Mouse (Mus musculus): Measurements from ENCODE around the gene Gm4181. TPM values are rescaled to one million over a fixed set of nuclear protein-coding genes. Genes with fewer than 3 reads are reported as not detected.
"Not testable (repeated sequence)": the region's sequence is repeated elsewhere in the genome, so short reads cannot be mapped to it uniquely, and the experiment has no call there.

Gm4181 gene
- polyA plus RNA-seq (2015; fragmentation: Nextera tagmentation; extraction: Ambion mirVana) = not detected in 2 replicates

DNA sequence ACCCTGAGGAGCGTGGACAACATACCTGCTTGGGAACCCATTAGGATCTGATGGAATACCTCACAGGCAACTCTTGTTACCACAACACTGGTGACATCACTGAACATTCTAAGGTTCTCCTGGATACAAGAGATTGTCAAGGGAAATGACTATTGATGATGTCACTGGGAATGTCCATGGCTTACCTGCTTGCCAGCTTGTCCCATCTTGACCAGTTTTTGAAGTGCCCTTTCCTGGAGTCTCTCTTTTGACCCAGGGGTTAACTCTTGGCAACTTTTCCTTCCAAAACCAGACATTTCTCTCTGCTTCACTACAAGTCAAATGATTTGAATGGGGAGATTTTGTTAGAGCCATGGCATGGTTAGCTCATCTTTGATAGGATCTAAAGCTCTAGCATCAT lies at the start of gene Gm4181:
Gene Gm4181 (minus strand): TSS at position 101 of the 400 bp plus-strand sequence.
- H3K9ac ChIP-seq (replicated peaks); H3K27ac ChIP-seq (ENCODE audit: low read depth); H3K4me2 ChIP-seq (ENCODE audit: low read depth, low read length); DNase-seq; ATAC-seq; H3K36me3 ChIP-seq (replicated peaks; ENCODE audit: insufficient read depth, low read length); H3K9me3 ChIP-seq (ENCODE audit: low read length); H3K4me1 ChIP-seq (ENCODE audit: insufficient read depth); H3K4me3 ChIP-seq (ENCODE audit: low read depth, low read length); H3K27me3 ChIP-seq (ENCODE audit: insufficient read depth, low read length): not testable (repeated sequence)
- WGBS (ENCODE audit: insufficient replicate concordance) = 69% methylated on average over 1 of the region's 1 CpGs

DNA sequence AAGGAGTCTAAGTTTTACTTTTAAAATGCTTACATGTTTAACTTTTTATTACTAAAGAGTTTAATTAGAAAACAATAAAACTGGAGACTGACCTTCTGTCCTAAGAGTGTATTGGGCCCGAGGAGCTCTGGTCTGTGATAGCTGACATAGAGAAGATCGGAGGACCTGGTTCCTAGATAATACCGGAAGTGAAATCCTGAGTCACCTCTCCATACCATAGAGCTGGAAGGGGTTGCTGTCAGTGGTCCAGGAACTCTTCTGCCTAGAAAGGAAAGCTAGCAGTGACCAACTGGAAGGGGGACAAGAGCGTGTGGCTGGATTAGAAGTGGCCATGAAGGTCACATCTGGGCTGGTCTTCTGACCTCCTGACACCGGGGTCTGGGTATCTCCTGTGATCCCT lies 41.8 kb upstream of the Gm4181 start:
- DNase-seq (no peak), ATAC-seq (no peak)
- H3K9ac ChIP-seq (replicated peaks) = no peak overlapping the region
- H3K4me1 ChIP-seq (ENCODE audit: insufficient read depth) = no peaks in the 10 kb centered on the region
- no peaks in the 10 kb centered on the region for H3K9me3 ChIP-seq (ENCODE audit: low read length)
- no peak overlapping the region for H3K27ac ChIP-seq (ENCODE audit: low read depth)
- no peaks in the 10 kb centered on the region for H3K27me3 ChIP-seq (ENCODE audit: insufficient read depth, low read length)
- TF ChIP-seq EP300 (IDR thresholded peaks at IDR 0.05; ENCODE audit: low read depth) (no peak), CTCF (IDR thresholded peaks at IDR 0.05; ENCODE audit: low read depth) (no peak)
- H3K36me3 ChIP-seq (replicated peaks; ENCODE audit: insufficient read depth, low read length) = no peaks in the 10 kb centered on the region
- WGBS (ENCODE audit: insufficient replicate concordance) = 79% methylated on average over 5 of the region's 5 CpGs
- H3K4me3 ChIP-seq (ENCODE audit: low read depth, low read length) = no peak overlapping the region
- no peak overlapping the region for H3K4me2 ChIP-seq (ENCODE audit: low read depth, low read length)

DNA sequence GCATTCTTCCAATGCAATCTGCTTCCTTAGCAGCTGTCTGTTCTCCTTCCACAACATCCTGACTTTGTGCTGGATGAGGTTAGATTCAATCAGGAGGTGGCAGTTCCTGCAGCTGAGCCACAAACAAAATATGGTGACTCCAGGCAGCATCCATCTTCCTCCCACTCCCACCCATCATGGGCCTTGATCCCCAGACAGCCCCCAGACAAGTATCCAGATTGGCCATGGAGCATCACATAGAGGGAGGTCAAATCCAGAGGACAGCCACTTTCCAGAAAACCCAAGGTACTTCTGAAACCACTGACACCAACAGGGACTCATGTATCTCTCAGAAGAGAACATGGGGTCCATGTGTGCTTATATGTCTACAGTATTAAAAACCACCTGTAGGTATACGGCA lies 3.0 kb downstream of the Gm4181 start:
- H3K27me3 ChIP-seq (ENCODE audit: insufficient read depth, low read length); H3K9me3 ChIP-seq (ENCODE audit: low read length); H3K4me2 ChIP-seq (ENCODE audit: low read depth, low read length); ATAC-seq; H3K27ac ChIP-seq (ENCODE audit: low read depth); H3K9ac ChIP-seq (replicated peaks); H3K4me3 ChIP-seq (ENCODE audit: low read depth, low read length); DNase-seq; H3K4me1 ChIP-seq (ENCODE audit: insufficient read depth); H3K36me3 ChIP-seq (replicated peaks; ENCODE audit: insufficient read depth, low read length): not testable (repeated sequence)
- WGBS (ENCODE audit: insufficient replicate concordance) = 77% methylated on average over 1 of the region's 1 CpGs

DNA sequence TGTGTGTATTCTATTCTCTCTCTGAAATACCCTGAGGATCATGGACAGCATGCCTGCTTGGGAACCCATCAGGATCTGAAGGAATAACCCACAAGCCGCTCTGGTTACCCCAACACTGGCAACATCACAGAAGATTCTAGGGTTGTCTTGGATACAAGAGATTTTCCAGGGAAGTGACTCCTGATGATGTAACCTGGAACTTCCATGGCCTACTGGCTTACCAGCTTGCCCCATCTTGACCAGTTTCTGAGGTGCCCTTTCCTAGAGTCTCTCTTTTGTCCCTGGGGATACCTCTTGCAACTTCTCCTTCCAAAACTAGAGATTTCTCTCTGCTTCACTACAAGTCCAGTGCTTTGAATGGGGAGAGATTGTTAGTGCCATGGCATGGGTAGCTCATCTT lies 24.3 kb downstream of the Gm4181 start, which contains the start of gene Gm17078:
Gene Gm17078 (minus strand): TSS at position 101 of the 400 bp plus-strand sequence.
- 59% methylated on average over 1 of the region's 1 CpGs for WGBS (ENCODE audit: insufficient replicate concordance)
- Histone ChIP-seq H3K4me1 (ENCODE audit: insufficient read depth) (no peaks in the 10 kb centered on the region), H3K36me3 (replicated peaks; ENCODE audit: insufficient read depth, low read length) (no peaks in the 10 kb centered on the region), H3K9me3 (ENCODE audit: low read length) (no peaks in the 10 kb centered on the region), H3K4me2 (ENCODE audit: low read depth, low read length) (no peak within 1 kb of the TSS), H3K27me3 (ENCODE audit: insufficient read depth, low read length) (no peaks in the 10 kb centered on the region), H3K4me3 (ENCODE audit: low read depth, low read length) (no peak within 1 kb of the TSS), H3K27ac (ENCODE audit: low read depth) (no peak within 1 kb of the TSS), H3K9ac (replicated peaks) (no peak within 1 kb of the TSS)
- ATAC-seq (no peak), DNase-seq (no peak)
- TF ChIP-seq EP300 (IDR thresholded peaks at IDR 0.05; ENCODE audit: low read depth) = no peak
- TF ChIP-seq CTCF (IDR thresholded peaks at IDR 0.05; ENCODE audit: low read depth) = no peak

DNA sequence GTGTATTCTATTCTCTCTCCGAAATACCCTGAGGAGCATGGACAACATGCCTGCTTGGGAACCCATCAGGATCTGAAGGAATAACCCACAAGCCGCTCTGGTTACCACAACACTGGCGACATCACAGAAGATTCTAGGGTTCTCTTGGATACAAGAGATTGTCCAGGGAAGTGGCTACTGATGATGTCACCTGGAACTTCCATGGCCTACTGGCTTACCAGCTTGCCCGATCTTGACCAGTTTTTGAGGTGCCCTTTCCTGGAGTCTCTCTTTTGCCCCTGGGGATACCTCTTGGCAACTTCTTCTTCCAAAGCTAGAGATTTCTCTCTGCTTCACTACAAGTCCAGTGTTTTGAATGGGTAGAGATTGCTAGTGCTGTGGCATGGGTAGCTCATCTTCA lies 43.4 kb downstream of the Gm4181 start, which contains the start of gene Gm17174:
Gene Gm17174 (minus strand): TSS at position 101 of the 400 bp plus-strand sequence.
- H3K4me2 ChIP-seq (ENCODE audit: low read depth, low read length); DNase-seq; H3K9ac ChIP-seq (replicated peaks); H3K4me3 ChIP-seq (ENCODE audit: low read depth, low read length); H3K36me3 ChIP-seq (replicated peaks; ENCODE audit: insufficient read depth, low read length); H3K4me1 ChIP-seq (ENCODE audit: insufficient read depth); H3K27ac ChIP-seq (ENCODE audit: low read depth); H3K9me3 ChIP-seq (ENCODE audit: low read length); ATAC-seq; H3K27me3 ChIP-seq (ENCODE audit: insufficient read depth, low read length): not testable (repeated sequence)
- 76% methylated on average over 4 of the region's 4 CpGs for WGBS (ENCODE audit: insufficient replicate concordance)

Other genes with a start within 250 kb of the Gm4181 start
- not detected in 2 replicates for gene Vmn2r88, start 224.8 kb downstream of the Gm4181 start, polyA plus RNA-seq (2015; fragmentation: Nextera tagmentation; extraction: Ambion mirVana)
- gene Vmn2r89, start 183.8 kb downstream of the Gm4181 start, polyA plus RNA-seq (2015; fragmentation: Nextera tagmentation; extraction: Ambion mirVana) = not detected in 2 replicates
- gene Gm5622, start 82.9 kb downstream of the Gm4181 start, polyA plus RNA-seq (2015; fragmentation: Nextera tagmentation; extraction: Ambion mirVana) = 0.11 and 0.20 TPM in 2 replicates
- not detected in 2 replicates for gene Gm17175, start 61.6 kb downstream of the Gm4181 start, polyA plus RNA-seq (2015; fragmentation: Nextera tagmentation; extraction: Ambion mirVana)
- not detected in 2 replicates for gene Gm17174, start 43.5 kb downstream of the Gm4181 start, polyA plus RNA-seq (2015; fragmentation: Nextera tagmentation; extraction: Ambion mirVana)
- not detected in 2 replicates for gene Gm17078, start 24.4 kb downstream of the Gm4181 start, polyA plus RNA-seq (2015; fragmentation: Nextera tagmentation; extraction: Ambion mirVana)
- not detected in 2 replicates for gene Gm17079, start 59.8 kb upstream of the Gm4181 start, polyA plus RNA-seq (2015; fragmentation: Nextera tagmentation; extraction: Ambion mirVana)
- not detected in 2 replicates for gene Gm5800, start 81.5 kb upstream of the Gm4181 start, polyA plus RNA-seq (2015; fragmentation: Nextera tagmentation; extraction: Ambion mirVana)
- not detected in 2 replicates for gene Ang4, start 137.9 kb upstream of the Gm4181 start, polyA plus RNA-seq (2015; fragmentation: Nextera tagmentation; extraction: Ambion mirVana)
- gene AY358078, start 164.4 kb upstream of the Gm4181 start, polyA plus RNA-seq (2015; fragmentation: Nextera tagmentation; extraction: Ambion mirVana) = not detected in 2 replicates
- gene Ear6, start 218.0 kb upstream of the Gm4181 start, polyA plus RNA-seq (2015; fragmentation: Nextera tagmentation; extraction: Ambion mirVana) = 2.7 and 3.0 TPM in 2 replicates
- 9.4 and 10.8 TPM in 2 replicates for gene Mettl17, start 249.2 kb upstream of the Gm4181 start, polyA plus RNA-seq (2015; fragmentation: Nextera tagmentation; extraction: Ambion mirVana)

Measured in liver, postnatal 0 days (tissue).